Mouse (Mus musculus) C2C12 (cell line): ENCODE measurements around the gene Sult1d1.
"Not testable (repeated sequence)": the region's sequence is repeated elsewhere in the genome, so short reads cannot be mapped to it uniquely, and the experiment has no call there.

Experiments used
- CEBPB ChIP-seq: IDR thresholded peaks from one replicate; pipeline ENCODE4 v1.6.1; 2011; ENCODE audit warnings: low read depth, mild to moderate bottlenecking, control low read depth, moderate library complexity
- CTCF ChIP-seq: IDR thresholded peaks from one replicate; pipeline ENCODE4 v1.5.1; 2011; ENCODE audit not compliant: control insufficient read depth, insufficient read depth, insufficient read length
- FOSL1 ChIP-seq: IDR thresholded peaks from one replicate; pipeline ENCODE4 v1.8.0; 2011; ENCODE audit warnings: mild to moderate bottlenecking, low read length; ENCODE audit not compliant: poor library complexity, insufficient read depth, severe bottlenecking
- MAX ChIP-seq: IDR thresholded peaks from one replicate; pipeline ENCODE4 v1.6.1; 2011; ENCODE audit warnings: mild to moderate bottlenecking, control low read depth
- MYOD1 ChIP-seq: IDR thresholded peaks from one replicate; pipeline ENCODE4 v1.6.1; 2011; ENCODE audit warnings: low read depth; ENCODE audit not compliant: control insufficient read depth, insufficient read length
- MYOG ChIP-seq: IDR thresholded peaks from one replicate; pipeline ENCODE4 v1.6.1; 2011; ENCODE audit not compliant: control insufficient read depth, insufficient read length; ENCODE audit errors: extremely low read depth
- USF1 ChIP-seq: IDR thresholded peaks from one replicate; pipeline ENCODE4 v1.6.1; 2011; ENCODE audit warnings: low read depth, mild to moderate bottlenecking, control low read depth, moderate library complexity

- not testable (repeated sequence) for TF ChIP-seq CTCF, MAX, USF1, MYOD1, CEBPB, MYOG, FOSL1
Measured at GRCm38 (mm10) chr5:87523561-87523960, 45.3 kb downstream of the Sult1d1 start.
